Mouse (Mus musculus) C2C12 (cell line): ENCODE data around the gene 1700025G04Rik.

Source experiments
- CEBPB ChIP-seq: IDR thresholded peaks from one replicate; pipeline ENCODE4 v1.6.1; 2011; ENCODE audit warnings: low read depth, mild to moderate bottlenecking, control low read depth, moderate library complexity
- CTCF ChIP-seq: IDR thresholded peaks from one replicate; pipeline ENCODE4 v1.5.1; 2011; ENCODE audit not compliant: control insufficient read depth, insufficient read depth, insufficient read length
- FOSL1 ChIP-seq: IDR thresholded peaks from one replicate; pipeline ENCODE4 v1.8.0; 2011; ENCODE audit warnings: mild to moderate bottlenecking, low read length; ENCODE audit not compliant: poor library complexity, insufficient read depth, severe bottlenecking
- MAX ChIP-seq: IDR thresholded peaks from one replicate; pipeline ENCODE4 v1.6.1; 2011; ENCODE audit warnings: mild to moderate bottlenecking, control low read depth
- MYOG ChIP-seq: IDR thresholded peaks from one replicate; pipeline ENCODE4 v1.6.1; 2011; ENCODE audit not compliant: control insufficient read depth, insufficient read length; ENCODE audit errors: extremely low read depth
- USF1 ChIP-seq: IDR thresholded peaks from one replicate; pipeline ENCODE4 v1.6.1; 2011; ENCODE audit warnings: low read depth, mild to moderate bottlenecking, control low read depth, moderate library complexity

DNA sequence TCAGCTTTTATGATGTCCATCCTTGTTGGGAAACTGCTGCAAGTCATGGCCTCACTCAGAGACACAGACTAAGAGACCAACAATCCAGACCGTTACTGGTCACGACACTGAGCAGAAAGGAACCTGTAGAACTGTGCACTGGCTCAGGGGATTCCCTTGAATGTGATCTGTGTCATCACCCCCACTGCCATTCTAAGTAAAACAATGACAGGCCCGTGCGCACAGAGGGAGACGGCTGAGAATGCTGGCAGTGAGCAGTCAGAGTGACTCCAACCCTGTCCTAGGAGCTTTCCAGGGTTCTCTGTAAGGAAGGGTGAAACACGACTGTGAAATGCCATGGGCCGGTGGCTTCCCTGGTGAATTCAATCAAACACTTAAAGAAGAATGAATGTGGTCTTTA, 132.3 kb downstream of the 1700025G04Rik start:
- TF ChIP-seq CTCF, result no peak
- no peak for TF ChIP-seq USF1
- no peak for TF ChIP-seq CEBPB
- TF ChIP-seq FOSL1, result no peak
- no peak for TF ChIP-seq MAX
- TF ChIP-seq MYOG, result no peak
